Mouse (Mus musculus): Measurements from ENCODE around the gene Aldh6a1. TPM values are rescaled to one million over a fixed set of nuclear protein-coding genes. Genes with fewer than 3 reads are reported as not detected.

Gene Aldh6a1
- polyA plus RNA-seq, 1 experiment from 2014 or later = 60.5 TPM

GRCm38 (mm10) chr12:84447386-84447785 is 3.4 kb downstream of the Aldh6a1 start:
- ATAC-seq (ENCODE audit: insufficient number of reproducible peaks, insufficient read depth, low FRiP score, low read depth) = no peak

GRCm38 (mm10) chr12:84442526-84442925 is 8.3 kb downstream of the Aldh6a1 start:
- no peak overlapping the region for H3K27ac ChIP-seq (replicated peaks in 1 of 2; ENCODE audit: control insufficient read depth in 1 of 2, insufficient read depth in 1 of 2, low read depth in 2 of 2, low read length in 2 of 2)
- 67% methylated on average over 4 of the region's 4 CpGs for WGBS
- peaks cover 19% of the 10 kb centered on the region for H3K36me3 ChIP-seq (ENCODE audit: control insufficient read depth, insufficient read depth, low read length)
- no peak overlapping the region for H3K4me3 ChIP-seq (ENCODE audit: control insufficient read depth in 1 of 2, insufficient read depth in 1 of 2, low read depth in 1 of 2, low read length in 2 of 2)
- H3K27me3 ChIP-seq (ENCODE audit: control insufficient read depth, insufficient read depth, low read length) = no peaks in the 10 kb centered on the region
- H3K9ac ChIP-seq (ENCODE audit: low read length) = no peak overlapping the region
- ATAC-seq (ENCODE audit: insufficient number of reproducible peaks, insufficient read depth, low FRiP score, low read depth) = no peak
- H3K9me3 ChIP-seq (ENCODE audit: control insufficient read depth, low read length) = no peaks in the 10 kb centered on the region
- H3K4me2 ChIP-seq (ENCODE audit: low read length) = no peak overlapping the region
- H3K4me1 ChIP-seq (ENCODE audit: control insufficient read depth in 2 of 2, insufficient read depth in 2 of 2, low read length in 2 of 2) = no peaks in the 10 kb centered on the region

More at GRCm38 (mm10) chr12:84447386-84447785, 3.4 kb downstream of the Aldh6a1 start:
- Histone ChIP-seq H3K27me3 (ENCODE audit: control insufficient read depth, insufficient read depth, low read length) (no peaks in the 10 kb centered on the region), H3K4me2 (ENCODE audit: low read length) (no peak overlapping the region), H3K36me3 (ENCODE audit: control insufficient read depth, insufficient read depth, low read length) (no peaks in the 10 kb centered on the region), H3K27ac (replicated peaks in 1 of 2; ENCODE audit: control insufficient read depth in 1 of 2, insufficient read depth in 1 of 2, low read depth in 2 of 2, low read length in 2 of 2) (no peak overlapping the region), H3K9me3 (ENCODE audit: control insufficient read depth, low read length) (no peaks in the 10 kb centered on the region), H3K9ac (ENCODE audit: low read length) (no peak overlapping the region), H3K4me1 (ENCODE audit: control insufficient read depth in 2 of 2, insufficient read depth in 2 of 2, low read length in 2 of 2) (peaks cover 2 to 14% of the 10 kb centered on the region in 2 experiments), H3K4me3 (ENCODE audit: control insufficient read depth in 1 of 2, insufficient read depth in 1 of 2, low read depth in 1 of 2, low read length in 2 of 2) (no peak overlapping the region)
- 76% methylated on average over 1 of the region's 1 CpGs for WGBS

- Histone ChIP-seq H3K27ac (replicated peaks in 1 of 2; ENCODE audit: control insufficient read depth in 1 of 2, insufficient read depth in 1 of 2, low read depth in 2 of 2, low read length in 2 of 2) (no peak overlapping the region), H3K36me3 (ENCODE audit: control insufficient read depth, insufficient read depth, low read length) (peaks cover 35% of the 10 kb centered on the region), H3K27me3 (ENCODE audit: control insufficient read depth, insufficient read depth, low read length) (no peaks in the 10 kb centered on the region), H3K4me3 (ENCODE audit: control insufficient read depth in 1 of 2, insufficient read depth in 1 of 2, low read depth in 1 of 2, low read length in 2 of 2) (no peak overlapping the region), H3K9me3 (ENCODE audit: control insufficient read depth, low read length) (no peaks in the 10 kb centered on the region), H3K4me1 (ENCODE audit: control insufficient read depth in 2 of 2, insufficient read depth in 2 of 2, low read length in 2 of 2) (no peaks in the 10 kb centered on the region), H3K9ac (ENCODE audit: low read length) (no peak overlapping the region), H3K4me2 (ENCODE audit: low read length) (no peak overlapping the region)
- ATAC-seq (ENCODE audit: insufficient number of reproducible peaks, insufficient read depth, low FRiP score, low read depth) = no peak
- WGBS = 52% methylated on average over 2 of the region's 2 CpGs
Observed at GRCm38 (mm10) chr12:84438697-84439096, 12.1 kb downstream of the Aldh6a1 start.

GRCm38 (mm10) chr12:84429825-84430224 is 21.0 kb downstream of the Aldh6a1 start:
- H3K4me1 ChIP-seq (ENCODE audit: control insufficient read depth in 2 of 2, insufficient read depth in 2 of 2, low read length in 2 of 2) = no peaks in the 10 kb centered on the region
- H3K27me3 ChIP-seq (ENCODE audit: control insufficient read depth, insufficient read depth, low read length) = no peaks in the 10 kb centered on the region
- no peak overlapping the region for H3K4me2 ChIP-seq (ENCODE audit: low read length)
- WGBS = 91% methylated on average over 2 of the region's 2 CpGs
- no peak overlapping the region for H3K27ac ChIP-seq (replicated peaks in 1 of 2; ENCODE audit: control insufficient read depth in 1 of 2, insufficient read depth in 1 of 2, low read depth in 2 of 2, low read length in 2 of 2)
- peaks cover 34% of the 10 kb centered on the region for H3K36me3 ChIP-seq (ENCODE audit: control insufficient read depth, insufficient read depth, low read length)
- H3K9me3 ChIP-seq (ENCODE audit: control insufficient read depth, low read length) = no peaks in the 10 kb centered on the region
- H3K4me3 ChIP-seq (ENCODE audit: control insufficient read depth in 1 of 2, insufficient read depth in 1 of 2, low read depth in 1 of 2, low read length in 2 of 2) = no peak overlapping the region
- no peak overlapping the region for H3K9ac ChIP-seq (ENCODE audit: low read length)
- ATAC-seq (ENCODE audit: insufficient number of reproducible peaks, insufficient read depth, low FRiP score, low read depth) = no peak

DNA sequence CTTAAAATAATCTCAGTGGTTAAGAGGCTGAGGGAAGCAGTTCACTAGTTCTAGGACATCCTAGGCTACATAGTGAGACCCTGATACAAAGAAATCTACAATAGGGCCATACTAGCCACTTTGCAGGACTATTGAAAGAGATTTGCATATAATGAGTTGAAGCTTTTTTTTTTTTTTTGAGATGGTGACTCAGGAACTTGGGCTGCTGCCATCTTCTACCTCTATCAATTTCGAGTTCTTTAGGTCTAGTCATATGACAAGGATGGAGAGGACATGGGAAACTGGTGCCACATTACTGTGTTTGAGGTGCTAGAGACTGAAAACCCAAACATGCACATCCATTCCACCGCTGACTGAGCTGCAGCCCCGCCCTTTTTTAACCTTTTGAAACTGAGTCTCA is 26.8 kb downstream of the Aldh6a1 start:
- no peak overlapping the region for H3K27ac ChIP-seq (replicated peaks in 1 of 2; ENCODE audit: control insufficient read depth in 1 of 2, insufficient read depth in 1 of 2, low read depth in 2 of 2, low read length in 2 of 2)
- no peaks in the 10 kb centered on the region for H3K9me3 ChIP-seq (ENCODE audit: control insufficient read depth, low read length)
- no peaks in the 10 kb centered on the region for H3K4me1 ChIP-seq (ENCODE audit: control insufficient read depth in 2 of 2, insufficient read depth in 2 of 2, low read length in 2 of 2)
- H3K36me3 ChIP-seq (ENCODE audit: control insufficient read depth, insufficient read depth, low read length) = no peaks in the 10 kb centered on the region
- no peaks in the 10 kb centered on the region for H3K27me3 ChIP-seq (ENCODE audit: control insufficient read depth, insufficient read depth, low read length)
- H3K4me3 ChIP-seq (ENCODE audit: control insufficient read depth in 1 of 2, insufficient read depth in 1 of 2, low read depth in 1 of 2, low read length in 2 of 2) = no peak overlapping the region
- no peak overlapping the region for H3K4me2 ChIP-seq (ENCODE audit: low read length)
- WGBS = 59% methylated on average over 3 of the region's 3 CpGs
- no peak overlapping the region for H3K9ac ChIP-seq (ENCODE audit: low read length)
- no peak for ATAC-seq (ENCODE audit: insufficient number of reproducible peaks, insufficient read depth, low FRiP score, low read depth)

DNA sequence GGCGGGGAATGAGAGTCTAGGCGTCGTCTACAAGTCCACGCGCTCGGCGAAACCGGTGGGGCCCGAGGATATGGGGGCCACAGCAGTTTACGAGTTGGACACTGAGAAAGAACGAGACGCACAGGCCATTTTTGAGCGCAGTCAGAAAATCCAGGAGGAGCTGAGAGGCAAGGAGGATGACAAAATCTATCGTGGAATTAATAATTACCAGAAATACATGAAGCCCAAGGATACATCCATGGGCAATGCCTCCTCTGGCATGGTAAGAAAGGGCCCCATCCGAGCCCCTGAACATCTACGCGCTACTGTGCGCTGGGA is 33.2 kb downstream of the Aldh6a1 start:
- H3K27me3 ChIP-seq (ENCODE audit: control insufficient read depth, insufficient read depth, low read length) = no peaks in the 10 kb centered on the region
- H3K9me3 ChIP-seq (ENCODE audit: control insufficient read depth, low read length) = no peaks in the 10 kb centered on the region
- peak overlapping the region; percentile 82 for H3K4me2 ChIP-seq (ENCODE audit: low read length)
- H3K9ac ChIP-seq (ENCODE audit: low read length) = peak overlapping the region; percentile 78
- peak overlapping the region in 1 of 2 experiments; percentile 49; a peak in 1 of 4 replicates for H3K27ac ChIP-seq (replicated peaks in 1 of 2; ENCODE audit: control insufficient read depth in 1 of 2, insufficient read depth in 1 of 2, low read depth in 2 of 2, low read length in 2 of 2)
- H3K36me3 ChIP-seq (ENCODE audit: control insufficient read depth, insufficient read depth, low read length) = no peaks in the 10 kb centered on the region
- 36% methylated on average over 18 of the region's 18 CpGs for WGBS
- H3K4me1 ChIP-seq (ENCODE audit: control insufficient read depth in 2 of 2, insufficient read depth in 2 of 2, low read length in 2 of 2) = peaks cover 5 to 8% of the 10 kb centered on the region in 2 experiments; a peak in 3 of 4 replicates
- peak overlapping the region; percentile 62 to 63 for H3K4me3 ChIP-seq (ENCODE audit: control insufficient read depth in 1 of 2, insufficient read depth in 1 of 2, low read depth in 1 of 2, low read length in 2 of 2)
- ATAC-seq (ENCODE audit: insufficient number of reproducible peaks, insufficient read depth, low FRiP score, low read depth) = no peak

- WGBS = 3% methylated on average over 50 of the region's 50 CpGs
- ATAC-seq (ENCODE audit: insufficient number of reproducible peaks, insufficient read depth, low FRiP score, low read depth) = peak; percentile 61; the same call in 1 of the 2 replicates
- H3K4me3 ChIP-seq (ENCODE audit: control insufficient read depth in 1 of 2, insufficient read depth in 1 of 2, low read depth in 1 of 2, low read length in 2 of 2) = peak within 1 kb of the TSS; percentile 62 to 63
Observed at GRCm38 (mm10) chr12:84416834-84417604, 33.8 kb downstream of the Aldh6a1 start, which contains the start of gene Rnf113a2. Gene Rnf113a2 (plus strand): TSS chr12:84417196.

More at GRCm38 (mm10) chr12:84416834-84417604, 33.8 kb downstream of the Aldh6a1 start, which contains the start of gene Rnf113a2:
- H3K27me3 ChIP-seq (ENCODE audit: control insufficient read depth, insufficient read depth, low read length) = no peaks in the 10 kb centered on the region
- peak within 1 kb of the TSS; percentile 82 for H3K4me2 ChIP-seq (ENCODE audit: low read length)
- no peaks in the 10 kb centered on the region for H3K36me3 ChIP-seq (ENCODE audit: control insufficient read depth, insufficient read depth, low read length)
- H3K9me3 ChIP-seq (ENCODE audit: control insufficient read depth, low read length) = no peaks in the 10 kb centered on the region
- H3K4me1 ChIP-seq (ENCODE audit: control insufficient read depth in 2 of 2, insufficient read depth in 2 of 2, low read length in 2 of 2) = peaks cover 5 to 8% of the 10 kb centered on the region in 2 experiments; a peak in 3 of 4 replicates
- H3K9ac ChIP-seq (ENCODE audit: low read length) = peak within 1 kb of the TSS; percentile 78
- H3K27ac ChIP-seq (replicated peaks in 1 of 2; ENCODE audit: control insufficient read depth in 1 of 2, insufficient read depth in 1 of 2, low read depth in 2 of 2, low read length in 2 of 2) = peak within 1 kb of the TSS; percentile 26 to 49; a peak in 2 of 4 replicates
